Mouse (Mus musculus) cerebellum, adult 18-20 months (tissue): ENCODE measurements around the gene Tmem246.
"Not testable (repeated sequence)": the region's sequence is repeated elsewhere in the genome, so short reads cannot be mapped to it uniquely, and the experiment has no call there.

Source experiments
- DNase-seq, 2 experiments: peaks; one replicate each; pipeline ENCODE4 v3.0.0; 2021

The Tmem246 gene

GRCm38 (mm10) chr4:49597183-49598100 lies at the start of gene Tmem246:
TSS of gene Tmem246 (minus strand) at chr4:49597876.
- DNase-seq: peak; percentile 80 to 88

GRCm38 (mm10) chr4:49639913-49640312 lies 42.2 kb upstream of the Tmem246 start:
- no peak for DNase-seq

DNA sequence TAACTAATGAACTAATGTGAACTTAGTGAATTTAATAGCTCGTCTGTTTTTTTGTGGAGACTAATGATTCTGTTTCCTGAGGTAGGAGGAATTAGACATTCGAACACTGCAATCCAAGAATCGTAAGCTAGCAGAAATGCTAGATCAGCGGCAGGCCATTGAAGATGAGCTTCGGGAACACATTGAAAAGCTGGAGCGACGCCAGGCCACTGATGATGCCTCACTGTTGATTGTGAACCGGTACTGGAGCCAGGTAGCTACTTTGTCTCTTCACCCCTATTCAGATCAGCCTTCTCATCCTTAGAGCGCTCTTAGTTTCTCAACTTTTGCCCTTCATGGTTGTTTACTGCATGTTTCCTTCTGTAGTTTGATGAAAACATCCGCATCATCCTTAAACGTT lies 40.1 kb upstream of the Tmem246 start:
- DNase-seq: peak in 1 of 2 experiments; percentile 31

- DNase-seq: no peak
Observed at GRCm38 (mm10) chr4:49632139-49632481, 34.4 kb upstream of the Tmem246 start.

DNA sequence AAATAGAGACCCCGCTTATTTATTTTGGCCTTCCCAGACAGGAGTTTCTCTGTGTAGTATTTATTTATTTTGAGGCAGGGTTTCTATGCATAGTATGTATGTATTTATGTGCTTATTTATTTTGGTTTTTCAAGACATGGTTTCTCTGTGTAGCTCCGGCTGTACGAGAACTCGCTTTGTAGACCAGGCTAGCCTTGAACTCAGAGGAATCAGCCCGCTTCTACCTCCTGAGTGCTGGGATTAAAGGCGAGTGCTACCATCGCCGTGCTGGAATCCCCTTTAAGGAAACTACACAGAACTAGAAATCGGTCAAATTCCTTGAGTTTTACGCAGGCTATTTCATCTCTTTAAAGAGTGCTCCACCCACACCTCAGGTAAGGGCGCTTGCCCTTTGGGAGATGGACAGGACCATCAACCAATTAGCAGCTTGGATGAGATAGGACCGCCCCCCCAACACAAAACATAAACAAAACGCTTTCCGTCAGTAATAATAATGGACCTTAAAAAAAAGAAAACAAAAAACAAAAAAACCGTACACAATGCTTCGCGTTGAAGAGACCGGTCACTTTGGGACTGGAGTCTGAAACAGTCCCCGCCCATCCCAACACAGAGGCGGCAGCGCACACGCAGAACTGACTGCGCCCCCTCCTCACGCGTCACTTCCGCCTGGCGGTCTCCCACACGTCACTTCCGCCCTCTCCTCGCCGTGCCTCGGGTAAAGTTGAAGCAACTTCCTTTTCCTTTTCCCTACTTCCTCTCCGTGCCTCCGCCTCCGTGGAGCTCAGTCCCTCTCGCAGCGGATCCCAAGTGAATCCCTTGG lies 33.9 kb upstream of the Tmem246 start, which contains the start of gene Rnf20:
Gene Rnf20, plus strand, starts transcription at position 688 of the 820 bp plus-strand sequence.
- DNase-seq: peak; percentile 95 to 97

DNA sequence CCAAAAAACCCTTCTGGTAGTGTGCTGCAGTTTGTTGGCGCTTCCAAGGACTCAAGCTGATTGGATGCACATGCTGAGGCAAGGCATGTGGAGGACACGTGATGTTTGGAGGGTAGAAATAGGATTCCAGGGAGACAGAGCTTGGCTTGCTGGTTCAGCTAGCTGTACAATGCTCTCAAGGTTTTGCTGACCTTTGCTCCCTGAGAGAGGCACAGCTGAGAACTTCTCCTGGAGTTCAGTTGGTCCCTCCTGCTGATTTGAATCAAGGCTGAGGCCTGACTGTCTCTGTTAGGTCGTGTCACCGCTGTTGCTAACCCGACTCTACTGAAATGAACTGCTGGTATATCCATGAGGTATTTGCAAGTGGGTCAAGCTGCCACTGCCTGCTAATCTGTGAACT lies 31.3 kb upstream of the Tmem246 start:
- no peak for DNase-seq

GRCm38 (mm10) chr4:49626973-49627372 lies 29.3 kb upstream of the Tmem246 start:
- peak; percentile 71 to 80 for DNase-seq

DNA sequence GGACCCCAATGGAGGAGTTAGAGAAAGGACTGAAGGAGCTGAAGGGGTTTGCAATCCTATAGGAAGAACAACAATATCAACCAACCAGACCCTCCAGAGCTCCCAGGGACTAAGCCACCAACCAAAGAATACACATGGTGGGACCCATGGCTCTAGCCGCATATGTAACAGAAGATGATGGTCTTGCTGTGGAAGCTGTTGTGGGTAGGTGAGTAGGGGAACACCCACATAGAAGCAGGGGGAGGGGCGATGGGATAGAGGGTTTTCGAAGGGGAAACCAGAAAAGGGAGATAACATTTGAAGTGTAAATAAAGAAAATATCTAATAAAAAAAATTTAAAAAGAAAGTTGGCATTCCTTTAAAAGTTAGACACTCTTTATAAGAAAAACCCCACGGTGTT lies 27.3 kb upstream of the Tmem246 start:
- DNase-seq: not testable (repeated sequence)

- DNase-seq: no peak
Observed at GRCm38 (mm10) chr4:49623916-49624315, 26.2 kb upstream of the Tmem246 start.

DNA sequence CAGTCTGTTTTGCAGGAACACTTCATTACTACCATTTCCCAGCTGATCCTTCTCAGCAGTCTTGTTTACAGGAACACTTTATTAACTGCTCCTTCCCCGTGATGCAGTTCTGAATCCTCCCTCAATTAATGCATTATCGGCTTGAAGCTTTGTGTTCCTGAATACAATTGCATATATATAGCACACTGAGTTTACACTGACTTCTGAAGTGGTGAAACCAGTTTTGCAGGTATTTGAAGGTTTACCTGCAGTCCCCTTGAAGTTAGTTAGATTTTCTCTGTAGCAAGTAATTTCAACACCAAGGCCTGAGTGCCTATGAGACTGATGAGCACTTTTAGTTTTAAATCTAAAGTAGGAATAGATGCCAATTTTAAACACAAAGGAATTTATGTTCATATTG lies 24.6 kb upstream of the Tmem246 start:
- no peak for DNase-seq

DNA sequence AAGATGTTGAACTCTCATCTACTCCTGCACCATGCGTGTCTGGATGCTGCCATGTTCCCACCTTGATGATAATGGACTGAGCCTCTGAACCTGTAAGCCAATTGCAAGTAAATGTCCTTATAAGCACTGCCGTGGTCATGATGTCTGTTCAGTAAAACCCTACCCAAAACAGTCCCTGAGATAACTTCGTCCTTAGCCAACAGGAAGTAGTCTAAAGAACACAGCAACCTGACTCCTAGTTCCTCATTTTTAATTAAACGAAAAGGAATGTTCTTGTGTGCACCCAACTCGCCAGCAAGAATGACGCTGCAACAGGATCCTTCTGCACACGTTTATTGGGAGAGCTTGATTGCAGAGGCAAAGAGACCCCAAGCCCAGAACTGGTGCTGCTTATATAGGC lies 22.2 kb upstream of the Tmem246 start:
- DNase-seq: not testable (repeated sequence)

DNA sequence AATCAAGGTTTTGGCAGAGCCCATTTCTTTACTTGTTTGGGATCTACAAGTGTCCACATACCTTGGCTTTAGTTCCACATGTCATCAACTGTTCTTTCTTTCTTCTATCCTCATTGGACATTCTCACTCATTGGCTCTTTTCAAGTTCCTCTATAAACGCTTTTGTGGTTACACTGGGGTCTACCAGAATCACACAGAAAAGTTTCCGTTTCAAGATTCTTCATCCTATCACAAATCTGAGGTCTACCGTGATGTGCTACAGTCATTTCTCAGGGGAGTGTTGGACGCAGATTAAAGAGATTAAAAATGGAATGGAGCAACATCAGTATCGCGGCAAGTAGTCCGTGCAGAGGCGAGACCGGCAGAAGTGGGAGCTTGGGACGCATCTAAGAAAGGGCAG lies 19.2 kb upstream of the Tmem246 start:
- DNase-seq: no peak

GRCm38 (mm10) chr4:49605459-49605858 lies 7.8 kb upstream of the Tmem246 start:
- no peak for DNase-seq

DNA sequence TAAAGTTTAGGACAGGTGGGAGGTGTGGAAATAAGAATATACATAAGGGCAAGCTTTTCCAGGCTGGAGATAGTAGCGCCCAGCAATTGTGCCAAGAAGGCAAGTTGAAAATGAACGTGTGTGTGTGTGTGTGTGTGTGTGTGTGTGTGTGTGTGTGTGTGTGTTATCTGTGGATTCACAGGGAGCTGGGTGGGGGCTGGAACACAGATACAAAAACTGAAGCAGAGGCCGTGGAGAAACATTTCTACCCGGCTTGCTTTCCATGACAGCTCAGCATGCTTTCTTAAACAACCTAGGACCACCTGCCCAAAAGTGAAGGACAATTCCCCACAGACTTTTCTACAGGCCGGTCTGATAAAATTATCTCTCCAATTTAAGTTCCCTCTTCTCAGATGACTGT lies 6.9 kb upstream of the Tmem246 start:
- no peak for DNase-seq

GRCm38 (mm10) chr4:49604016-49604546 lies 6.4 kb upstream of the Tmem246 start:
- no peak for DNase-seq

GRCm38 (mm10) chr4:49603161-49603560 lies 5.5 kb upstream of the Tmem246 start:
- DNase-seq: no peak

- DNase-seq: no peak
Observed at GRCm38 (mm10) chr4:49596846-49597182, 862 bp downstream of the Tmem246 start.

GRCm38 (mm10) chr4:49590152-49590551 lies 7.5 kb downstream of the Tmem246 start:
- DNase-seq: no peak

DNA sequence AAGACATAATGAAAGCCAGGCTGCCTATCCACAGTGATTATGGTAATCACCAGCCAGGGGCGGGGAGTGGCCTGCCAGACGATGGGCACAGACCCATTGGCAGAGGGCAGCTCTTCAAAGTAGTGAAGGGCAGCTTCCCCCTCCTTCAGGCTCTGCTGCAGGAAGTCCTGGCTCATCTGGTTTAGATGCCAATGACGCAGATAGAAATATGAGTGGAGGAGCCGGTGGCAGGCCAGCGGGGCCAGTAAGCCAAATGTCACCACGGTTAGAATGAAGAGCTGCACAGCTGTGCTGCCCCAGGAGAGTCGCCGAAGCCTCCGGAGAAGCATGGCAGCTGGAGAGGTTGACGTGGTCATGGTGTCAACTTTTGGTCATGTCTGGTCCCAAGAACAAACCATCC lies 10.9 kb downstream of the Tmem246 start:
- DNase-seq: no peak

DNA sequence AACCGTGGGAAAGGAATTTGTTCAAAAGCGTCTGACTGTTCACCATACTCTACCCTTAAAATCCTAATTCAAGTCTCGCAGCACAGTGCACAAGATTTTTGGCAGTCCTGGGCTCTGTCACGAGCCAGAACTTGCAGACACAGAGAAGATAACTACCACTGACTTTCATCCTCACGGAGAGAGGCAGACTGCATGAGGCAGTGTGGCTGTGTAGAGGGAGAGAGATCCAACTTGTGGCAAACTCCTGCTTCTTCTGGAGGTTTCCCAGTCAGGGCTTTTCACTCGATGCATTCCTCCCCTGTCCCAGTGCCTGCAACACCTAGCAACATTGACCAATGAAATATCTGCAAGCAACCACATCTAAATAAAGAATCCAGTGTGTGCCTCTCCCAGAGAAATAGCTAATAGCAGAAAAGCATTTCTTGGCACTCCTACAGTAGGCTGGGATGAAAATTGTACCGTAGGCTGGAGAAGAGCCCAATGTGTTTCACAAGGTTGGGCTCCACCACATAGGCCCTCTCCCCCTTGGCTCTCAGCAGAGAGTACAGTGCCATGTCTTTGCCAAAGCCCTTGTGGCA lies 12.1 kb downstream of the Tmem246 start:
- DNase-seq: no peak

- DNase-seq: no peak
Observed at GRCm38 (mm10) chr4:49583965-49584831, 13.5 kb downstream of the Tmem246 start.

DNA sequence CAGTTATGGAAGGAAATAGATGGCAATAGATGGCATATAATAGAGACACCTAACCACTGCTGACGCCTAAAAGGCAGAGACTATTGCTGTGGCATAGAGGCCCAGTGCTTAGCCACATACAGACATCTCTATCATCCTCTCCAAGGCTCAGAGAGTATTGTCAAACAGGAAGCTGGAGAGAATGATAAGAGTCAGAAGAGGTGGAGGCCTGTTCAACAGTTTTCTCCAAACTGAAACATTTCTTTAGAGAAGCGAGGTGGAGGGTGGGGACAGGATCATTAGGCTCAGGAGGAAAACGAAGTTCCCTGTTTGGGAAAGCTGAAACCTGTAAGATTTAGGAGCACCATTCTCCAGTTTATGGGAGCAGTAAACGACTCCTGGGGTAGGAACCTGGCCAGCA lies 16.4 kb downstream of the Tmem246 start:
- DNase-seq: no peak
